Mouse (Mus musculus): ENCODE measurements around the gene Hc. TPM values are rescaled to one million over a fixed set of nuclear protein-coding genes. Genes with fewer than 3 reads are reported as not detected.

The Hc gene
- polyA plus RNA-seq (2021), result not detected

GRCm38 (mm10) chr2:35061338-35061737 lies at the start of gene Hc:
Gene Hc (minus strand): TSS chr2:35061438.
- DNase-seq (ENCODE audit: low read depth, low spot score), result no peak
- ChIA-PET CTCF (no interaction called here), POLR2A (no interaction called here)
- TF ChIP-seq CTCF (IDR thresholded peaks at IDR 0.05), result no peak
- in situ Hi-C loops (cut with MboI; ENCODE audit: low pct_unique_long_range_greater_than_20kb), result no loop called here
- peaks cover 25% of the 10 kb centered on the region for H3K27me3 ChIP-seq
- no peak for ATAC-seq

- DNase-seq (ENCODE audit: low read depth, low spot score) (no peak), ATAC-seq (no peak)
- ChIA-PET POLR2A (no interaction called here), CTCF (interaction anchor here (0.8 to 1.4 kb wide), 3 partner anchors 10 to 65 kb away, joined by 3 to 4 read pairs (median 3); no protein-coding TSS in a partner anchor)
- in situ Hi-C loops (cut with MboI; ENCODE audit: low pct_unique_long_range_greater_than_20kb), result no loop called here
- TF ChIP-seq CTCF (IDR thresholded peaks at IDR 0.05), result no peak
- H3K27me3 ChIP-seq, result no peaks in the 10 kb centered on the region
Observed at GRCm38 (mm10) chr2:35110521-35110920, 49.3 kb upstream of the Hc start.

- no peak for ATAC-seq
- TF ChIP-seq CTCF (IDR thresholded peaks at IDR 0.05), result no peak
- H3K27me3 ChIP-seq, result no peaks in the 10 kb centered on the region
- CTCF ChIA-PET, result interaction anchor here (0.8 to 3.3 kb wide), 5 partner anchors 11 to 65 kb away, joined by 3 to 29 read pairs (median 3); no protein-coding TSS in a partner anchor
- in situ Hi-C loops (cut with MboI; ENCODE audit: low pct_unique_long_range_greater_than_20kb), result loop anchor here (5.0 kb wide), 1 partner anchor 63 kb away; no protein-coding TSS in a partner anchor
- no peak for DNase-seq (ENCODE audit: low read depth, low spot score)
- POLR2A ChIA-PET, result no interaction called here
Observed at GRCm38 (mm10) chr2:35109924-35110304, 48.7 kb upstream of the Hc start.

- peak; percentile 82 for ATAC-seq
- H3K27me3 ChIP-seq, result no peaks in the 10 kb centered on the region
- DNase-seq (ENCODE audit: low read depth, low spot score), result peak; percentile 39
- CTCF ChIA-PET, result interaction anchor here (1.2 to 3.3 kb wide), 6 partner anchors 10 to 64 kb away, joined by 3 to 29 read pairs (median 4); no protein-coding TSS in a partner anchor
- TF ChIP-seq CTCF (IDR thresholded peaks at IDR 0.05), result no peak
- in situ Hi-C loops (cut with MboI; ENCODE audit: low pct_unique_long_range_greater_than_20kb), result loop anchor here (5.0 kb wide), 1 partner anchor 62 kb away; no protein-coding TSS in a partner anchor
- POLR2A ChIA-PET, result interaction anchor here (0.9 to 1.1 kb wide), 2 partner anchors 23 to 65 kb away, joined by 3 to 4 read pairs; no protein-coding TSS in a partner anchor
Observed at GRCm38 (mm10) chr2:35109141-35109923, 48.1 kb upstream of the Hc start, which contains the start of gene Cntrl. Gene Cntrl (plus strand): TSS chr2:35109492.

GRCm38 (mm10) chr2:35108712-35109111 lies 47.5 kb upstream of the Hc start:
- DNase-seq (ENCODE audit: low read depth, low spot score) (no peak), ATAC-seq (peak; percentile 60)
- TF ChIP-seq CTCF (IDR thresholded peaks at IDR 0.05), result peak; percentile 86
- ChIA-PET CTCF (interaction anchor here (1.1 to 3.3 kb wide), 8 partner anchors 10 to 64 kb away, joined by 3 to 29 read pairs (median 4); no protein-coding TSS in a partner anchor), POLR2A (interaction anchor here (0.9 to 1.1 kb wide), 2 partner anchors 24 to 65 kb away, joined by 3 to 4 read pairs; no protein-coding TSS in a partner anchor)
- H3K27me3 ChIP-seq, result peaks cover under 1% of the 10 kb centered on the region
- in situ Hi-C loops (cut with MboI; ENCODE audit: low pct_unique_long_range_greater_than_20kb), result loop anchor here (5.0 kb wide), 1 partner anchor 61 kb away; no protein-coding TSS in a partner anchor

GRCm38 (mm10) chr2:35107984-35108635 lies 46.9 kb upstream of the Hc start:
- DNase-seq (ENCODE audit: low read depth, low spot score), result no peak
- peaks cover 3% of the 10 kb centered on the region for H3K27me3 ChIP-seq
- no peak for ATAC-seq
- ChIA-PET POLR2A (interaction anchor here (0.9 kb wide), 1 partner anchor 64 kb away, joined by 4 read pairs; no protein-coding TSS in a partner anchor), CTCF (interaction anchor here (1.1 to 3.3 kb wide), 7 partner anchors 9 to 63 kb away, joined by 4 to 29 read pairs (median 4); no protein-coding TSS in a partner anchor)
- TF ChIP-seq CTCF (IDR thresholded peaks at IDR 0.05), result peak; percentile 47
- in situ Hi-C loops (cut with MboI; ENCODE audit: low pct_unique_long_range_greater_than_20kb), result loop anchor here (5.0 kb wide), 1 partner anchor 61 kb away; no protein-coding TSS in a partner anchor

GRCm38 (mm10) chr2:35104843-35105242 lies 43.6 kb upstream of the Hc start:
- in situ Hi-C loops (cut with MboI; ENCODE audit: low pct_unique_long_range_greater_than_20kb), result loop anchor here (5.0 kb wide), 1 partner anchor 58 kb away; no protein-coding TSS in a partner anchor
- ATAC-seq (no peak), DNase-seq (ENCODE audit: low read depth, low spot score) (no peak)
- no peak for TF ChIP-seq CTCF (IDR thresholded peaks at IDR 0.05)
- CTCF ChIA-PET, result no interaction called here
- peaks cover 11% of the 10 kb centered on the region for H3K27me3 ChIP-seq
- POLR2A ChIA-PET, result no interaction called here

GRCm38 (mm10) chr2:35103558-35103957 lies 42.3 kb upstream of the Hc start:
- DNase-seq (ENCODE audit: low read depth, low spot score) (no peak), ATAC-seq (no peak)
- POLR2A ChIA-PET, result no interaction called here
- TF ChIP-seq CTCF (IDR thresholded peaks at IDR 0.05), result no peak
- in situ Hi-C loops (cut with MboI; ENCODE audit: low pct_unique_long_range_greater_than_20kb), result no loop called here
- H3K27me3 ChIP-seq, result peaks cover 11% of the 10 kb centered on the region
- CTCF ChIA-PET, result no interaction called here

- in situ Hi-C loops (cut with MboI; ENCODE audit: low pct_unique_long_range_greater_than_20kb), result no loop called here
- CTCF ChIA-PET, result no interaction called here
- ATAC-seq (no peak), DNase-seq (ENCODE audit: low read depth, low spot score) (no peak)
- TF ChIP-seq CTCF (IDR thresholded peaks at IDR 0.05), result no peak
- POLR2A ChIA-PET, result no interaction called here
- peaks cover 11% of the 10 kb centered on the region for H3K27me3 ChIP-seq
Observed at GRCm38 (mm10) chr2:35102777-35103176, 41.5 kb upstream of the Hc start.

- ATAC-seq (no peak), DNase-seq (ENCODE audit: low read depth, low spot score) (no peak)
- ChIA-PET POLR2A (no interaction called here), CTCF (no interaction called here)
- H3K27me3 ChIP-seq, result peaks cover 11% of the 10 kb centered on the region
- in situ Hi-C loops (cut with MboI; ENCODE audit: low pct_unique_long_range_greater_than_20kb), result no loop called here
- no peak for TF ChIP-seq CTCF (IDR thresholded peaks at IDR 0.05)
Observed at GRCm38 (mm10) chr2:35101443-35101842, 40.2 kb upstream of the Hc start, which contains the start of gene AI182371. Gene AI182371 (minus strand): TSS chr2:35101543.

Data from Patski (cell line).